Mouse (Mus musculus): Measurements from ENCODE around the gene Tbc1d22a.
A peak's percentile ranks its signal among the peaks of the same experiment; 100 is the strongest.

Tbc1d22a gene

DNA sequence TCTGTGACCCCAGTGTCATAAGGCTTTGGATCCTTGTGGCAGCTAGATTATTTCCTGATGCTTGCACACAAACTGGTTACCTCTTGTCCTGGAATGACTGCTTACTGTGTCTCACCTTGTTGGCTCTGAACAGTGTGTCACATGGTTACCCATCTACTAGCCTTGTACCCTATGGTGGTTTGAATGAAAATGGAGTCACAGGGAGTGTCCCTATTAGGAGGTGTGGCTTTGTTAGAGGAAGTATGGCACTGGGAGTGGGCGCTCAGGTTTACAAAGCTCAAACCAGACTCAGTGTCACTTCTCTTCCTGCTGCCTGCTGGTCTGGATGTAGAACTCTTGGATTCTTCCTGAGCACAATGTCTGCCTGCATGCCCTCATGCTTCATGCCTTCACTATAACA lies 69.0 kb downstream of the Tbc1d22a start:
- no peak for DNase-seq

GRCm38 (mm10) chr15:86285296-86285695 lies 71.0 kb downstream of the Tbc1d22a start:
- DNase-seq = no peak

- DNase-seq = peak; percentile 46 to 54
Observed at GRCm38 (mm10) chr15:86290074-86290473, 75.8 kb downstream of the Tbc1d22a start.

DNA sequence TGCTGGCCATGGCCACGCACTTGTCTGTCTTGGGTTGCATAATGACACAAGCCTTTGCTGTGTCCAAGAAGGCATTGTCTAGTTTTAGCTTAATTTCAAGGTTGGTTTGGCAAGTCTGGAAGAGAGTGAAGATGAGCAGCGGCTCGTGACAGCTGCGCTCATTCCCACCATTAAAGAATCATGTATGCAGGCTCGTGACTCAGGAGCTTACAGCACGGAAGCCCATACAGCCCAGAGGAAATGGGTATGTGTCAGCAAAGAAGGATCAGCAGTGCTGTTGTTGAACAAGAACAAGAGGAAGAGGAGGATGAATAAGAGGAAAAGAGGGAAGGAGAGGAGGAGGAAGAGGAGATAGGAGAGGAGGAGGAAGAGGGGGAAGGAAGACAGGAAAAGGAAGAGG lies 78.0 kb downstream of the Tbc1d22a start:
- no peak for DNase-seq

DNA sequence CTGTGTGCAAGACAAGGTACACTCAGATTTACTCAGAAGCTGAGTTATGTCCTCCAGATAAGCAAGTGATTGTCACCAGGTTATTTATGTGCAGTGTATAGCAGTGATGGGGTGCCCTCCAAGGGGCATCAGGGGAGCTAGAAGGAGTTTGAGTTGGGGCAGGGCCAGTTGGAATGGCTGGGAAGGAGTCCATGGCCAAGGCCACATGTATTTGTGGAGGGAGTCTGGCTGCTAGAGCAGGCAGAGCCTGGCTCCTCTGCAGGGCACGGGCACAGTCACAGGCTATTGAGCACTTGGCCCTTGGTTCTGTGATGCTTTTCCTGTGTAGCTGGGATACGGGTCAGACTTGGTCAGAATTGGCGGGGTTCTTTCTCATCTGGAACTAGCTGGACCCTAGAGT lies 80.2 kb downstream of the Tbc1d22a start:
- DNase-seq = peak; percentile 37 to 48

DNA sequence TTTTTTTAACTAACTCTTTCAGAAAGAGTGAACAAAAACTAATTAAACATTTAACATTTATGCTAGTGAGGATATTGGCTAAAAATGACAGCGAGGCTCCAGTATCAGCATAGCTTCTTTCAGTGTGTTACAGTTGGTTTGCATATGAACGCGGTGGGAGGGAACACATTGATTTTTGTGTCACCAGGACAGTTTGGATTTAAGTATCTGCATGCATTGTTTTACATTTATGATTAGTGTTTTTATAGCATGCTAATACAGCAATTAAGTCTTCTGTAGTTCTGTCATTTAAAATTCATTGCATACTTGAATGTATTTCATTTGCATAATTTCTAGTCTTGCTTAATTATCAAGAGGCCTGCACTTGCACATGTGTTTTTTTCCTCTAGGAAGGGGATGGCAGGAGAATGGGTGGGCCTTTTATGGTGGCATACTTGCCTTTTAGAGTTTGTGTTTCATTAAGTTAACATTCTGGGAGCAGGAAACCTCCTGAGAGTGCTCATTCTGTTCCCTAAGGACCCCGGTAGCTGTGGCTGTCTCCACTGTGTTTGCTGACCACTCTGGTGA lies 81.5 kb downstream of the Tbc1d22a start:
- no peak for DNase-seq

DNA sequence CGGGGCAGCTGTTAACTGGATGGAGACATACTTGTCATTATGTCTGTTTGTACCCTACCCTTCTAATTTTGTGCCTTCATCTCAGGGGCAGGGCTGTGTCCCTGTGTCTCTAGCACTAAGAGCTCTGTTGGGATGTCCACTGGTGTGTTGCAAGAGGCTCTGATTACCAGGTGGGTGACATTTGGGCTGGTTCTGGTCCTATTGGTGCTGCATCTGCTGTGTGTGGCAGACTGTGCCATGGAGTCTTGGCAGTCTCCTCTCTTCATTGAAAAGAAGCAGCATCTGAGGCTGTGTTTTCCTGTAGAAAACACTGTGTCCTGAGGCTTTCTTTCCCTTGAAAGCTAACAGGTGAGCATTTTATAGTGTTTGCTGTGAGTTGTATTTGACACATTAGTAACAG lies 83.0 kb downstream of the Tbc1d22a start:
- peak in 1 of 2 experiments; percentile 51 for DNase-seq

- DNase-seq = no peak
Observed at GRCm38 (mm10) chr15:86303876-86304275, 89.6 kb downstream of the Tbc1d22a start.

- DNase-seq = no peak
Observed at GRCm38 (mm10) chr15:86304861-86305260, 90.6 kb downstream of the Tbc1d22a start.

- DNase-seq = no peak
Observed at GRCm38 (mm10) chr15:86305290-86305689, 91.0 kb downstream of the Tbc1d22a start.

- DNase-seq = peak; percentile 52 to 59
Observed at GRCm38 (mm10) chr15:86309213-86309829, 95.1 kb downstream of the Tbc1d22a start.

- DNase-seq = no peak
Observed at GRCm38 (mm10) chr15:86320803-86321510, 106.7 kb downstream of the Tbc1d22a start.

DNA sequence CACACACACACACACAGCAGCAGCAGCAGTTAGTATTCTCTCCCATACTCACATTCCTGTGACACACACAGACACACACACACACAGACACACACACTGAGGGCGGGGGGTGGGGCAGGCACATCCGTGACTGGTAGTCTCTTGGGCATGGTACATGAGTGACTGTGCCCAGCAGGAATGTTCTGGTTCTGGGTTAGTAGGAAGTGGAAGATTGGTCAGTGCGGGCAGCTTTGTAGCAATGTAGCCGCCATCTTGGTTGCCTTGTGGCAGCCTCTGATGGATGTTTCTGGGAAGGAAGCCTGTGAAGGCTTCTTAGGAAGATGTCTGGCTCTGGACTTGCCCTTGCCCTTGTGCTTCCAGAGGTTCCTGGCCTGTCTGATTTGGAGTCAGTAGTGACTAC lies 112.1 kb downstream of the Tbc1d22a start:
- DNase-seq = no peak

DNA sequence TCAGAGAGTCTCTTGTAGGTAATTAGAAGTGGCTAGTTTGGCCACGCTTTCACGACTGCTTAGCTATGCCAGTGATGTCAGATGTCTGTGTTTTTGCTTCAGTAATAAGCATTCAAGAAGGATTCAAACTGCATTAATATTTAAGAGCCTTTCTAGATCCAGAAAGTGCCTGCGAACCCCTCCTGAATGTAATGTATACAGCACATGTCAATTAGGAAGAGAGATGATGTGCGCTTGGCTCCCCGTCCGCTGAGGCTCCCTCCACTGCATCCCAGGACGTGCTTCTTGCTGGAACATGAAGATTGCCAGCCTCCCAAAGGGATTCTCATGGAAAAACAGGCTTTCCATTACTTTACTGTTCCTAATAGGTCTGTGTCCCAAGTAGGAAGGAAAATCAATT lies 115.7 kb downstream of the Tbc1d22a start:
- DNase-seq = no peak

DNA sequence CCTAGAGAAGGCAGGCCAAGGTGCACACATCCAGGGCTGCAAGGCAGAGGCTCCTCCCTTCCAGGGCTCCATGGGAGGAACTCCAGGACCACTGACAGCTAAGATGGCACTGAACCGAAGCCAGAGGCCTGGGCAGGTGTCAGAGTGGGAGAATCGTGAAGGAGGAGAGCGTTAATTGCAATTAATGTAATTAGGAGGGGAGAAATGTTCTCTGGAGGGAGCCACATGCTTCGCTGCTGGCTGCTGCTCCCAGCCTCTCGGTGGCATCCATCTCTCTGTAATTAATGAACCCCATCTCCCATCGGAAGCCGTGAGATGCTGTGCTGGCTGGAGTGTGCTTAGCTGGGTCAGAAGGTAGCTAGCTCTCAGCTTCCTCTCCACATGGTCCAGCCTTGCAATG lies 116.2 kb downstream of the Tbc1d22a start:
- DNase-seq = no peak

DNA sequence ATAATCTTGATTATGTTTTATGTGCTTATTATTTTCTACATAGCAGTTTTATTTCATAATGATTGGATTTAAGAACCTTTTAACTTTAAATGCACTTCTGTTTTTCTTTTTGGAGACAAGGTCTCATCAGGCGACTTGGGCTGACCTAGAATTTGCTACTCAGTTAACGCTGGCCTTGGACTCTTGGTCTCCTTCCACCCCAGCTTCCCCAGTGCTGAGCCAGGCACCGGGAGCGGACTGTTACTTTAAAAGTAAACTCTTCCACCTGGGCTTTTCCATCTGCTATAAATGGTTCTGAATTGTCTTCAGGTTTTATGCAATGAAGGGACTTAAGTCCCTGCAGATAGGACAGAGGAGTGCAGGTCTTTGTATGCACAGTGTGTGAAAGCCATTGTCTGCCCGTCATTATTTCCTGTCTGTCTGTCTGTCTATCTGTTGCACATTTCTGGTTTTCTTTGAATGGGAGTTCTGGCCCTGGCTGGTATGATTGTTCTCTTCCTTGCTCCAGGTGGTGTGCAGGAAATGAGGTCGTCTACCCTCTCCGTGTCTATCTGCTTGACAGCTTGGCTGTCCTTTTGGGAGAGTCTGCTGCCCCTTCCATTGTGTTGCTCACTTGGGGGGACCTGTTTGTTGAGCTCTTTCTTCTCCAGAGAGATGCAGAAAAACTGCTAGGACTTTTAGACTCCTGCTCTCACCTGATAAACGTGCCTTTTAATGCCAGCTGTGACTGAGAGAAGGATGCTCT lies 117.4 kb downstream of the Tbc1d22a start:
- no peak for DNase-seq

GRCm38 (mm10) chr15:86333176-86333575 lies 118.9 kb downstream of the Tbc1d22a start:
- no peak for DNase-seq

DNA sequence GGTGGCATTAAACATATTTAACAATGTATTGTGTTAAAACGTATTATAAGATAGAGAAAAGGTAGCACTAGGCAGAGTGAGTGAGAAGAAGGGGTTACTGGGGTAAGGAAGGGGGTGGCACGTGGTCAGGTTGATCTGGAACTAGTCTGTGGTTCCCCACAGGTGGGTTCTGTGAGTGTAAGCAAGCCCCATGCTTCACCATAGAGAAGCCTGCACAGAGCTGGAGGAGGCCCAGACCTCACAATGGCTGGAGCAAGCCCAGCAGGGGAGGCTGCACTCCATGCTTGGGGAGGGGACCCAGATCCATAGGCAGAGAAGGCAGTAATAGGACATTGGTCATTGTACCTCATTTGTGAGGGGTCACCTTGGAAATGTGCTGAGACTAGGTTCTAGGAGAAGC lies 119.3 kb downstream of the Tbc1d22a start:
- DNase-seq = no peak

GRCm38 (mm10) chr15:86334276-86334675 lies 120.0 kb downstream of the Tbc1d22a start:
- no peak for DNase-seq

DNA sequence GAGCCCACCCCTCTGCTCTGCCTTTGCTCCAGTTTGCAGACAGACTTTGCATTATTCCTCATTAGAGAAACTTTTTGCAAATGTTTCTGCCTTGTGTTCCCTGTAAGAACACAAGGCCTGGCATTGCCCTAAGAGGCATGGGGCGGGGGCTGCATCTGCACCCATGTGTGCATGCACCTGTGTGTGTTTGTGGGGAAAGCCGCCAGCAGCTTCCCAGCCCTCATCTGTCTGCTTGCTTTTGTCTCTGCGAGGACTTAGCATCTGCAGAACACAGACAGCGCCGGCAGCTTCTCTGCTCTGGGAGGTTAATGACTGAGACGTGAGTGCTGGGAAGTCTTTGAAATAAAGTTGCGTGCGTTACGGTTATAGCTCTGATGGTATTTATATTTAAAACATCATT lies 120.5 kb downstream of the Tbc1d22a start:
- DNase-seq = no peak

DNA sequence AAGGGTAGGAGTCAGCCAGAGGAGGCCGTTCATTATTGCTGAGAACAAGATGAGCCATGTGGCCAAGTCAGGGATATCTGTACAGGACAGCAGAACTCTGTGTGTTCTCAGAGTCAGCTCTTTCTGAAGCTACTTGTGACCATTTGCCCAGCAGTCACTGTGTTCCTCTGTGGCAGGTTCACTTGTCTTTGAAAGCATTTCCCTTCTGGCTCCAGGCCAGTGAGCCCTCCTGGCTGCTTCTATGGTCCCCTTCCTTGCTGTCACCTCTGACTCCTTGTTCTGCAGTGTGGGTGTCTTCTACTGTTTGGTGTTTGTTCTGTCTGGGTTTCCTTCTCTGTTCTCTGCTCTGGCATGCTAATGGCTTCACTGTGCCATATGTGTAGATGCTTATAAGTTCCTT lies 121.5 kb downstream of the Tbc1d22a start:
- DNase-seq = no peak

GRCm38 (mm10) chr15:86337726-86338125 lies 123.5 kb downstream of the Tbc1d22a start:
- no peak for DNase-seq

GRCm38 (mm10) chr15:86339736-86340135 lies 125.5 kb downstream of the Tbc1d22a start:
- DNase-seq = no peak

GRCm38 (mm10) chr15:86340766-86341165 lies 126.5 kb downstream of the Tbc1d22a start:
- DNase-seq = no peak
